Mouse (Mus musculus) midbrain, embryonic 10.5 days (tissue): ENCODE results near the gene Rnf4. TPM values are rescaled to one million over a fixed set of nuclear protein-coding genes. Genes with fewer than 3 reads are reported as not detected.
A peak's percentile ranks its signal among the peaks of the same experiment; 100 is the strongest.

Experiments
- DNase-seq: peaks from one replicate; pipeline ENCODE4 v3.0.0-alpha.2; 2017; ENCODE audit warnings: low spot score
- H3K27ac ChIP-seq: fragments of 300-500 bp; sonication (generic); replicated peaks from 2 replicates; pipeline ENCODE4 v1.5.1; 2016; ENCODE audit warnings: mild to moderate bottlenecking
- H3K27me3 ChIP-seq: fragments of 300-500 bp; sonication (generic); 2 replicates; pipeline ENCODE4 v1.6.1; 2016; ENCODE audit warnings: low read depth, mild to moderate bottlenecking; ENCODE audit not compliant: poor library complexity, severe bottlenecking
- H3K36me3 ChIP-seq: fragments of 300-500 bp; sonication (generic); 2 replicates; pipeline ENCODE4 v1.6.1; 2016; ENCODE audit warnings: mild to moderate bottlenecking, moderate library complexity
- H3K4me1 ChIP-seq: fragments of 300-500 bp; sonication (generic); 2 replicates; pipeline ENCODE4 v1.6.1; 2016
- H3K4me3 ChIP-seq: fragments of 300-500 bp; sonication (generic); 2 replicates; pipeline ENCODE4 v1.5.1; 2016; ENCODE audit warnings: mild to moderate bottlenecking, moderate library complexity
- H3K9me3 ChIP-seq: fragments of 300-500 bp; sonication (generic); replicated peaks from 2 replicates; pipeline ENCODE4 v1.6.1; 2016; ENCODE audit warnings: mild to moderate bottlenecking
- WGBS: fragments of 180-500 bp; shearing (Covaris S2); methylation state at CpG from one replicate; pipeline ENCODE4 v1.1.7; 2016; 5-methylcytosine and 5-hydroxymethylcytosine counted together
- polyA plus RNA-seq: library from polyadenylated mRNA; unstranded; fragments of >200 nt; fragmentation: Nextera tagmentation; extraction: Ambion mirVana; gene quantifications from 2 replicates; pipeline ENCODE4 v1.2.1, GENCODE M21; 2016

The Rnf4 gene
- polyA plus RNA-seq, 1 experiment from 2014 or later = 197 TPM

DNA sequence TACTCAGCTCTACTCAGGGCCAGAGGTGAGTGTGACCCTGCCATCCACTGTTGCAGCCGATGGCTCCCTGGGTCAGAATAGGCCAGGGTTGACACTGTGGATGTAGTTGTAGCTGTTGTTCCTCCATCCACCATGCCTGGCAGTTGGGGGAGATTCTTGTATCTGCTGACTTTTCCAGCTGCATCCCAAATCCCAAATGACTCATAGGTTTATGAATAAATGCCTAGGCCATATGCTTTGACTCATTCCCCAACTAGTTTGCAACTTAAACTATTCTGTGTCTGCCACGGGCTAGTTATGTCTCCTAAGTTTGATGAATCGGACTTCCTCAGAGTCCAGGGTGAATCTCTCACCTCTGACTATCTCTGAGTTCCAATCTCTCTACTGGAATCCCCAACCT, 24.2 kb downstream of the Rnf4 start:
- H3K36me3 ChIP-seq = peaks cover 96% of the 10 kb centered on the region
- no peak for DNase-seq

DNA sequence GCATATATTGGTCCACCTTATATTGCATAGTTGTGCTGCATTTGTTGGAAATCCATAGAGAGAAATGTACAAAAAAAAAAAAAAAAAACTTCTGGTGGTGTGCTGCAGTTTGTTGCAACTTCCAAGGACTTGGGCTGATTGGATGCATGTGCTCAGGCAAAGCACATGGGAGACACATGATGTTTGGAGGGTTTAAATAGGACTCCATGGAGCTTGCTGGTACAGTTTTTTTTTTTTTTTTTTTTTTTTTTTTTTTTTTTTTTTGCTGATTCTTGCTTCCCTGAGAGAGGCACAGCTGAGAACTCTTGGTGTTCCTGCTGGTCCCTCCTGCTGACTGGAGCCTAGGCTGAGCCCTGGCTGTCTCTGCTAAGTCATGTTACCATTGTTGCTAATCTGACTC, 27.0 kb downstream of the Rnf4 start:
- H3K4me3 ChIP-seq = no peak overlapping the region
- no peaks in the 10 kb centered on the region for H3K9me3 ChIP-seq
- no peaks in the 10 kb centered on the region for H3K4me1 ChIP-seq
- DNase-seq = no peak
- peaks cover 71% of the 10 kb centered on the region for H3K36me3 ChIP-seq
- H3K27ac ChIP-seq = no peak overlapping the region
- no peaks in the 10 kb centered on the region for H3K27me3 ChIP-seq

More for the DNA sequence above, 24.2 kb downstream of the Rnf4 start:
- no peaks in the 10 kb centered on the region for H3K27me3 ChIP-seq
- no peaks in the 10 kb centered on the region for H3K9me3 ChIP-seq
- H3K4me1 ChIP-seq = no peaks in the 10 kb centered on the region
- no peak overlapping the region for H3K4me3 ChIP-seq
- 93% methylated on average over 3 of the region's 3 CpGs for WGBS
- H3K27ac ChIP-seq = no peak overlapping the region

- peaks cover 31% of the 10 kb centered on the region for H3K4me1 ChIP-seq
- no peaks in the 10 kb centered on the region for H3K27me3 ChIP-seq
- WGBS = 70% methylated on average over 7 of the region's 7 CpGs
- H3K4me3 ChIP-seq = peak overlapping the region; percentile 93
- peak overlapping the region; percentile 90 for H3K27ac ChIP-seq
- no peaks in the 10 kb centered on the region for H3K9me3 ChIP-seq
- no peak for DNase-seq
- peaks cover 22% of the 10 kb centered on the region for H3K36me3 ChIP-seq
These were observed 32.6 kb downstream of the Rnf4 start for GRCm38 (mm10) chr5:34368551-34369290.

- DNase-seq = peak; percentile 96
These were observed 33.4 kb downstream of the Rnf4 start, which contains the start of gene Fam193a for GRCm38 (mm10) chr5:34369341-34370021. TSS of gene Fam193a (plus strand) at chr5:34369933.

GRCm38 (mm10) chr5:34370022-34370823, 34.1 kb downstream of the Rnf4 start:
- Histone ChIP-seq H3K36me3 (peaks cover 9% of the 10 kb centered on the region), H3K27me3 (no peaks in the 10 kb centered on the region), H3K4me3 (peak overlapping the region; percentile 93), H3K9me3 (no peaks in the 10 kb centered on the region), H3K4me1 (peaks cover 31% of the 10 kb centered on the region), H3K27ac (peak overlapping the region; percentile 90)
- 6% methylated on average over 110 of the region's 114 CpGs for WGBS
- peak; percentile 49 for DNase-seq

More at GRCm38 (mm10) chr5:34369341-34370021, 33.4 kb downstream of the Rnf4 start, which contains the start of gene Fam193a:
- no peaks in the 10 kb centered on the region for H3K9me3 ChIP-seq
- H3K27me3 ChIP-seq = no peaks in the 10 kb centered on the region
- H3K4me1 ChIP-seq = peaks cover 31% of the 10 kb centered on the region
- peak within 1 kb of the TSS; percentile 93 for H3K4me3 ChIP-seq
- H3K27ac ChIP-seq = peak within 1 kb of the TSS; percentile 90
- peaks cover 17% of the 10 kb centered on the region for H3K36me3 ChIP-seq
- WGBS = 0% methylated on average over 58 of the region's 64 CpGs

GRCm38 (mm10) chr5:34370840-34371239, 34.8 kb downstream of the Rnf4 start:
- peak overlapping the region; percentile 90 for H3K27ac ChIP-seq
- DNase-seq = no peak
- H3K4me1 ChIP-seq = peaks cover 31% of the 10 kb centered on the region
- peaks cover 6% of the 10 kb centered on the region; the same call in 1 of the 2 replicates for H3K36me3 ChIP-seq
- peak overlapping the region; percentile 93 for H3K4me3 ChIP-seq
- H3K9me3 ChIP-seq = no peaks in the 10 kb centered on the region
- H3K27me3 ChIP-seq = no peaks in the 10 kb centered on the region
- 36% methylated on average over 8 of the region's 8 CpGs for WGBS

DNA sequence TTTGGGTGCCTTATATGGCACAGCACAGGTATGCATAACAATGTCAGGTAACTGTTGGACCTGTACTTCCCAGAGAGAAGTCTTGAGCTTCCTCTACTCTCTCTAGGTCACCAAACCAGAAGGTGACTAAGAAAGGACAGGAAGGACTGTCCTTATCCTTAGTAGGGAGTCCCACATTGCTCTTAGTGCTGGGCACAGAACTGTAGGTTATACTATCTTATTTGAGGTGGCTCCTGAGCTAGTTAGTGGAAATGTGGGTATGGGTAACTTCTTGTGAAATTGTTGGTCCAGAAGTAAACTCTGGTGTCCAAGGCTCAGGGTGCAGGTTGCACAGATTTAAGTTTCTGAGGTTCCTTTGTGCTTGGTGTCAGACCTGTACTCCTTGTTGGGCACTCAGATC, 36.1 kb downstream of the Rnf4 start:
- Histone ChIP-seq H3K27ac (no peak overlapping the region), H3K9me3 (no peaks in the 10 kb centered on the region), H3K36me3 (peaks cover 15% of the 10 kb centered on the region), H3K27me3 (no peaks in the 10 kb centered on the region), H3K4me3 (peak overlapping the region; percentile 93; the same call in 1 of the 2 replicates), H3K4me1 (peaks cover 31% of the 10 kb centered on the region)
- no peak for DNase-seq

DNA sequence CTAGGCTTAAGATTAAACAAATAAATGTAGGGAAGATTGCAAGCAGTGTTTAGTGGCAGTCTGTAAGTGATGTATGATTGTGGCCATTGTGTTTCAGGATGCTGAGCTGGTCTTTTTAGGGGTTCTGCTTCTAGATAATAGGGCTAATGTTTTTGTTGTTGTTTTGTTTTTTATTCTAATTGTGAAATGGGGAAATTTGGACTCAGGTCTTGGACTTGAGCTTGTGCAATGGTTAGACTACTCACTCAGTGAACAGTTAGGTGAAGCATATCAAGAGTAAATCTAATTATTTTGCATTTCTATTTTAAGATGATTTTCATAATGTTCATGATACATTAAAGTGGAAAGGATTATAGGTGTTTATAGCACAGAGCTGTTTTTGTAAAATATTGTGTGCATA, 36.5 kb downstream of the Rnf4 start:
- Histone ChIP-seq H3K9me3 (no peaks in the 10 kb centered on the region), H3K27ac (no peak overlapping the region), H3K27me3 (no peaks in the 10 kb centered on the region), H3K4me3 (peak overlapping the region; percentile 93; the same call in 1 of the 2 replicates), H3K4me1 (peaks cover 31% of the 10 kb centered on the region), H3K36me3 (peaks cover 19% of the 10 kb centered on the region)
- no peak for DNase-seq

DNA sequence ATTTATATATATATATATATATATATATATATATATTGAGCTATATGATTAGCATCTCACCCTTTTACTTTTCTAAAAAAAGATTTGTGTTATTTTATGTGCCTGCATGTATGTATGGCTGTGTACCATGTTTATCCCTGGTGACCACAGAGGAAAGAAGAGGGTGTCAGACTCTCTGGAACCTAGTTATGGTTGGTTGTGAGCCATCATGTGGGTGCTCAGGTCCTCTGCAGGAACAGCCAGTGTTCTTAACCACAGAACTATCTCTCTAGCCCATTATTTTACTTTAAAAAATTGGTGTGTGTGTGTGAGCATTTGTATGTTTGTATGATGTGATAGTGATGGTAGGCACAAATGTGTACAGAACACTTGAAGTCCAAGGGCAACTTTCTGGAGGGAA, 42.7 kb downstream of the Rnf4 start:
- no peak for DNase-seq
- Histone ChIP-seq H3K27ac (no peak overlapping the region), H3K4me1 (no peaks in the 10 kb centered on the region), H3K36me3 (peaks cover 44% of the 10 kb centered on the region), H3K9me3 (peaks cover 13% of the 10 kb centered on the region; the same call in 1 of the 2 replicates), H3K27me3 (no peaks in the 10 kb centered on the region), H3K4me3 (no peak overlapping the region)

DNA sequence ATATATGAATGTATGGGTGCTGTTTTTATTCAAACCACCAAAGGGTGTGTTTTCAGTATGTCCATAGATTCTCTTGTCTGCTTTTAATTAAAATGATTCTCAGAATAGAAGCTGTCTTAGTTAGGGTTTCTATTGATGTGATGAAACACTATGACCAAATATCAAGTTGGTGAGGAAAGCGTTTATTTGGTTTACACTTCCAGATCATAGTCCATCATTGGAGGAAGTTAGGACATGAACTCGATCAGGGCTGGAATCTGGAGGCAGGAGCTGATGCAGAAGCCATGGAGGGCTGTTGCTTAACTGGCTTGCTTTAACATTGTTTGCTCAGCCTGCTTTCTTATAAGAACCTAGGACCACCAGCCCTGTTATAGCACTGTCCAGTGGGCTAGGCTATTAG, 45.6 kb downstream of the Rnf4 start:
- H3K27me3 ChIP-seq = no peaks in the 10 kb centered on the region
- DNase-seq = no peak
- peaks cover 32% of the 10 kb centered on the region; the same call in 1 of the 2 replicates for H3K9me3 ChIP-seq
- no peak overlapping the region for H3K27ac ChIP-seq
- H3K4me1 ChIP-seq = no peaks in the 10 kb centered on the region
- no peak overlapping the region for H3K4me3 ChIP-seq
- peaks cover 57% of the 10 kb centered on the region for H3K36me3 ChIP-seq
- 93% methylated on average over 2 of the region's 2 CpGs for WGBS

- H3K9me3 ChIP-seq = peaks cover 44% of the 10 kb centered on the region; the same call in 1 of the 2 replicates
- 99% methylated on average over 5 of the region's 5 CpGs for WGBS
- no peak overlapping the region for H3K4me3 ChIP-seq
- H3K4me1 ChIP-seq = no peaks in the 10 kb centered on the region
- DNase-seq = no peak
- peaks cover 55% of the 10 kb centered on the region for H3K36me3 ChIP-seq
- no peak overlapping the region for H3K27ac ChIP-seq
- no peaks in the 10 kb centered on the region for H3K27me3 ChIP-seq
These were observed 49.5 kb downstream of the Rnf4 start for GRCm38 (mm10) chr5:34385616-34386015.

- H3K9me3 ChIP-seq = peaks cover 40% of the 10 kb centered on the region; the same call in 1 of the 2 replicates
- 95% methylated on average over 2 of the region's 2 CpGs for WGBS
- H3K36me3 ChIP-seq = peaks cover 58% of the 10 kb centered on the region
- H3K4me1 ChIP-seq = no peaks in the 10 kb centered on the region
- H3K27me3 ChIP-seq = no peaks in the 10 kb centered on the region
- DNase-seq = no peak
- H3K4me3 ChIP-seq = no peak overlapping the region
- no peak overlapping the region for H3K27ac ChIP-seq
These were observed 50.7 kb downstream of the Rnf4 start for GRCm38 (mm10) chr5:34386744-34387143.
